Mouse (Mus musculus): ENCODE data around the gene Olfr384.
"Not testable (repeated sequence)": the region's sequence is repeated elsewhere in the genome, so short reads cannot be mapped to it uniquely, and the experiment has no call there.

Gene Olfr384

GRCm38 (mm10) chr11:73598294-73598693 lies at the start of gene Olfr384:
Olfr384 (plus strand) TSS chr11:73598594.
- in situ Hi-C loops (cut with MboI; ENCODE audit: low sequenced_read_pairs), result no loop called here

- in situ Hi-C loops (cut with MboI; ENCODE audit: low sequenced_read_pairs), result no loop called here
These were observed 18.5 kb upstream of the Olfr384 start for GRCm38 (mm10) chr11:73579871-73580270.

DNA sequence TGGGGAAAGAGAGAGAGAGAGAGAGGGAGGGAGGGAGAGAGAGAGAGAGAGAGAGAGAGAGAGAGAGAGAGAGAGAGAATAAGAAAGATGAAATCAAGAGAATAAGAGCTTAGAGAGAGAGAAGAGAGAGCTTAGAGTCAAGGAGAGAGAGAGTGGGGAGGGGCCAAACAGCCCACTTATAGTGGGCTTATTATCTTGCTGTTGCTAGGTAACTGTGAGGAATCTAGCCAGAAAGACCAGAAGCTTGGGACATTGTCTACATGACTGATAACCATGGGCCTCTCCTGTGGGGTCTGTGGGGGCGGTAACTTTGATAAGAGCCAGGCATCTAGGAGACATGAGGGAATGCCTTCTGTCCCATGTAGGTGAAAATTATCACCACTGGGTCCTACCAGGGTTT lies 15.2 kb upstream of the Olfr384 start:
- in situ Hi-C loops (cut with MboI; ENCODE audit: low sequenced_read_pairs), result not testable (repeated sequence)

- in situ Hi-C loops (cut with MboI; ENCODE audit: low sequenced_read_pairs), result no loop called here
These were observed 5.5 kb upstream of the Olfr384 start, which contains the start of gene Olfr385 for GRCm38 (mm10) chr11:73592908-73593307. Olfr385 (minus strand) TSS chr11:73593008.
